Mouse (Mus musculus) monocyte, adult 5-6 weeks (primary cell): ENCODE results near the gene Sparc. TPM values are rescaled to one million over a fixed set of nuclear protein-coding genes. Genes with fewer than 3 reads are reported as not detected.

ENCODE experiments used
- ATAC-seq: fragments of 153-309, 156-312 bp; replicated peaks from 2 replicates; pipeline ENCODE4 v1.8.0; 2017; ENCODE audit warnings: mild to moderate bottlenecking; ENCODE audit not compliant: low TSS enrichment, insufficient number of reproducible peaks, severe bottlenecking, poor library complexity, low FRiP score
- total RNA-seq: library from RNA; stranded (forward); fragments of 200-1000, 200-491, 200-594 nt; gene quantifications from 3 replicates; pipeline ENCODE4 v1.2.3, GENCODE M21; 2017

The Sparc gene
- total RNA-seq, 1 experiment from 2014 or later, result not detected

GRCm38 (mm10) chr11:55412680-55413415, 10.1 kb downstream of the Sparc start:
- no peak for ATAC-seq

- ATAC-seq, result no peak
Measured at GRCm38 (mm10) chr11:55412034-55412433, 10.9 kb downstream of the Sparc start.

GRCm38 (mm10) chr11:55410502-55410901, 12.5 kb downstream of the Sparc start:
- no peak for ATAC-seq

- no peak for ATAC-seq
Measured at GRCm38 (mm10) chr11:55410005-55410404, 13.0 kb downstream of the Sparc start.

- no peak for ATAC-seq
Measured at GRCm38 (mm10) chr11:55407133-55407532, 15.8 kb downstream of the Sparc start.

GRCm38 (mm10) chr11:55405601-55406469, 17.1 kb downstream of the Sparc start:
- ATAC-seq, result no peak

- ATAC-seq, result no peak
Measured at GRCm38 (mm10) chr11:55404659-55405457, 18.1 kb downstream of the Sparc start.

- no peak for ATAC-seq
Measured at GRCm38 (mm10) chr11:55400863-55401262, 22.1 kb downstream of the Sparc start.

GRCm38 (mm10) chr11:55398371-55398770, 24.6 kb downstream of the Sparc start:
- no peak for ATAC-seq

GRCm38 (mm10) chr11:55397441-55397840, 25.5 kb downstream of the Sparc start:
- ATAC-seq, result no peak

GRCm38 (mm10) chr11:55397036-55397435, 25.9 kb downstream of the Sparc start:
- no peak for ATAC-seq

GRCm38 (mm10) chr11:55395073-55395642, 27.8 kb downstream of the Sparc start:
- ATAC-seq, result no peak

- ATAC-seq, result no peak
Measured at GRCm38 (mm10) chr11:55394592-55394991, 28.4 kb downstream of the Sparc start.

GRCm38 (mm10) chr11:55392474-55392873, 30.5 kb downstream of the Sparc start:
- ATAC-seq, result no peak

- no peak for ATAC-seq
Measured at GRCm38 (mm10) chr11:55389778-55390177, 33.2 kb downstream of the Sparc start.

- no peak for ATAC-seq
Measured at GRCm38 (mm10) chr11:55387576-55387975, 35.4 kb downstream of the Sparc start.

- ATAC-seq, result peak; percentile 89
Measured at GRCm38 (mm10) chr11:55386424-55387063, 36.4 kb downstream of the Sparc start.

- no peak for ATAC-seq
Measured at GRCm38 (mm10) chr11:55383463-55384045, 39.4 kb downstream of the Sparc start.
